Mouse (Mus musculus) liver, embryonic 15.5 days (tissue): Measurements from ENCODE around the gene Rnf114. TPM values are rescaled to one million over a fixed set of nuclear protein-coding genes. Genes with fewer than 3 reads are reported as not detected.
A peak's percentile ranks its signal among the peaks of the same experiment; 100 is the strongest.

ENCODE experiments used
- ATAC-seq: fragments of 200-750 bp; cut with Nextera tagmentation; 2 replicates; pipeline ENCODE4 v1.8.0; 2017; ENCODE audit warnings: moderate number of reproducible peaks, mild to moderate bottlenecking, moderate library complexity; ENCODE audit not compliant: insufficient read depth
- H3K27ac ChIP-seq: fragments of 300-500 bp; sonication (generic); replicated peaks from 2 replicates; pipeline ENCODE4 v1.5.1; 2015; ENCODE audit warnings: mild to moderate bottlenecking, inconsistent platforms
- H3K27me3 ChIP-seq: fragments of 300-500 bp; sonication (generic); 2 replicates; pipeline ENCODE4 v1.6.1; 2015; ENCODE audit warnings: mild to moderate bottlenecking, inconsistent platforms
- H3K36me3 ChIP-seq: fragments of 300-500 bp; sonication (generic); replicated peaks from 2 replicates; pipeline ENCODE4 v1.6.1; 2015; ENCODE audit warnings: moderate library complexity, mild to moderate bottlenecking, inconsistent platforms
- H3K4me1 ChIP-seq: fragments of 300-500 bp; sonication (generic); replicated peaks from 2 replicates; pipeline ENCODE4 v1.6.1; 2015; ENCODE audit warnings: inconsistent platforms
- H3K4me2 ChIP-seq: fragments of 300-500 bp; sonication (generic); 2 replicates; pipeline ENCODE4 v1.6.1; 2015; ENCODE audit warnings: moderate library complexity, mild to moderate bottlenecking, inconsistent platforms
- H3K4me3 ChIP-seq: fragments of 300-500 bp; sonication (generic); replicated peaks from 2 replicates; pipeline ENCODE4 v1.5.1; 2015; ENCODE audit warnings: mild to moderate bottlenecking, inconsistent platforms
- H3K9ac ChIP-seq: fragments of 300-500 bp; sonication (generic); 2 replicates; pipeline ENCODE4 v1.6.1; 2015; ENCODE audit warnings: moderate library complexity, mild to moderate bottlenecking, inconsistent platforms
- H3K9me3 ChIP-seq: fragments of 300-500 bp; sonication (generic); replicated peaks from 2 replicates; pipeline ENCODE4 v1.6.1; 2016; ENCODE audit warnings: inconsistent platforms
- WGBS: fragments of 180-500 bp; shearing (Covaris S2); methylation state at CpG from one replicate; pipeline ENCODE4 v1.1.7; 2015; ENCODE audit warnings: mixed read lengths; ENCODE audit not compliant: insufficient replicate concordance; 5-methylcytosine and 5-hydroxymethylcytosine counted together
- polyA plus RNA-seq: library from polyadenylated mRNA; unstranded; fragments of >200 nt; fragmentation: Nextera tagmentation; extraction: Ambion mirVana; gene quantifications from 2 replicates; pipeline ENCODE4 v1.2.1, GENCODE M21; 2015

Rnf114 gene
- polyA plus RNA-seq, 1 experiment from 2014 or later, result 35.3 TPM

- H3K4me2 ChIP-seq, result no peak overlapping the region
- H3K9me3 ChIP-seq, result no peaks in the 10 kb centered on the region
- H3K36me3 ChIP-seq, result peaks cover 31% of the 10 kb centered on the region
- H3K27ac ChIP-seq, result no peak overlapping the region
- no peaks in the 10 kb centered on the region for H3K27me3 ChIP-seq
- WGBS, result 85% methylated on average over 6 of the region's 6 CpGs
- no peak overlapping the region for H3K4me3 ChIP-seq
- H3K9ac ChIP-seq, result no peak overlapping the region
- H3K4me1 ChIP-seq, result peaks cover 37% of the 10 kb centered on the region
- no peak for ATAC-seq
Observed at GRCm38 (mm10) chr2:167487551-167487950, 4.9 kb upstream of the Rnf114 start.

- no peaks in the 10 kb centered on the region for H3K9me3 ChIP-seq
- no peak overlapping the region for H3K4me2 ChIP-seq
- 82% methylated on average over 6 of the region's 6 CpGs for whole genome bisulfite sequencing
- no peak overlapping the region for H3K9ac ChIP-seq
- ATAC-seq, result no peak
- H3K4me3 ChIP-seq, result no peak overlapping the region
- peaks cover 37% of the 10 kb centered on the region for H3K4me1 ChIP-seq
- peaks cover 26% of the 10 kb centered on the region for H3K36me3 ChIP-seq
- H3K27ac ChIP-seq, result no peak overlapping the region
- no peaks in the 10 kb centered on the region for H3K27me3 ChIP-seq
Observed at GRCm38 (mm10) chr2:167487994-167488393, 4.5 kb upstream of the Rnf114 start.

- 65% methylated on average over 4 of the region's 4 CpGs for WGBS
- Histone ChIP-seq H3K4me1 (peaks cover 47% of the 10 kb centered on the region), H3K9me3 (no peaks in the 10 kb centered on the region), H3K36me3 (peaks cover 4% of the 10 kb centered on the region), H3K27me3 (no peaks in the 10 kb centered on the region), H3K4me3 (peak overlapping the region; percentile 100), H3K9ac (peak overlapping the region; percentile 94), H3K4me2 (peak overlapping the region; percentile 88), H3K27ac (no peak overlapping the region)
- no peak for ATAC-seq
Observed at GRCm38 (mm10) chr2:167490813-167491525, 1.5 kb upstream of the Rnf114 start.

- H3K27ac ChIP-seq, result peak within 1 kb of the TSS; percentile 95
- peak within 1 kb of the TSS; percentile 100 for H3K4me3 ChIP-seq
- peak within 1 kb of the TSS; percentile 88 for H3K4me2 ChIP-seq
- ATAC-seq, result peak; percentile 94
- H3K36me3 ChIP-seq, result peaks cover 4% of the 10 kb centered on the region; the same call in 1 of the 2 replicates
- H3K27me3 ChIP-seq, result no peaks in the 10 kb centered on the region
- H3K9ac ChIP-seq, result peak within 1 kb of the TSS; percentile 94
- no peaks in the 10 kb centered on the region for H3K9me3 ChIP-seq
- peaks cover 35% of the 10 kb centered on the region for H3K4me1 ChIP-seq
- 1% methylated on average over 63 of the region's 63 CpGs for WGBS
Observed at GRCm38 (mm10) chr2:167492713-167493636, 530 bp downstream of the Rnf114 start, which contains the start of gene Spata2. TSS of gene Spata2 (minus strand) at chr2:167492887.

GRCm38 (mm10) chr2:167496437-167496836 lies 4.0 kb downstream of the Rnf114 start:
- Histone ChIP-seq H3K4me2 (no peak overlapping the region), H3K9me3 (no peaks in the 10 kb centered on the region), H3K4me3 (no peak overlapping the region), H3K27ac (no peak overlapping the region), H3K9ac (no peak overlapping the region), H3K27me3 (no peaks in the 10 kb centered on the region), H3K36me3 (no peaks in the 10 kb centered on the region), H3K4me1 (peaks cover 19% of the 10 kb centered on the region)
- WGBS, result 58% methylated on average over 7 of the region's 7 CpGs
- no peak for ATAC-seq

- no peaks in the 10 kb centered on the region for H3K27me3 ChIP-seq
- H3K4me2 ChIP-seq, result no peak overlapping the region
- no peaks in the 10 kb centered on the region for H3K36me3 ChIP-seq
- peaks cover 14% of the 10 kb centered on the region for H3K4me1 ChIP-seq
- 51% methylated on average over 5 of the region's 5 CpGs for WGBS
- no peak overlapping the region for H3K4me3 ChIP-seq
- no peak for ATAC-seq
- no peak overlapping the region for H3K27ac ChIP-seq
- H3K9me3 ChIP-seq, result no peaks in the 10 kb centered on the region
- H3K9ac ChIP-seq, result no peak overlapping the region
Observed at GRCm38 (mm10) chr2:167497272-167497671, 4.8 kb downstream of the Rnf114 start.

- peak; percentile 63 for ATAC-seq
- H3K9ac ChIP-seq, result peak overlapping the region; percentile 90
- 32% methylated on average over 13 of the region's 13 CpGs for WGBS
- H3K4me3 ChIP-seq, result peak overlapping the region; percentile 95
- H3K36me3 ChIP-seq, result peaks cover 13% of the 10 kb centered on the region
- peak overlapping the region; percentile 94 for H3K4me2 ChIP-seq
- H3K4me1 ChIP-seq, result peaks cover 47% of the 10 kb centered on the region
- no peaks in the 10 kb centered on the region for H3K27me3 ChIP-seq
- H3K9me3 ChIP-seq, result no peaks in the 10 kb centered on the region
- peak overlapping the region; percentile 87 for H3K27ac ChIP-seq
Observed at GRCm38 (mm10) chr2:167502554-167503252, 10.3 kb downstream of the Rnf114 start.

- Histone ChIP-seq H3K4me1 (peaks cover 47% of the 10 kb centered on the region), H3K4me3 (peak overlapping the region; percentile 95), H3K36me3 (peaks cover 20% of the 10 kb centered on the region), H3K27ac (peak overlapping the region; percentile 87), H3K4me2 (peak overlapping the region; percentile 94), H3K9ac (peak overlapping the region; percentile 90), H3K27me3 (no peaks in the 10 kb centered on the region), H3K9me3 (no peaks in the 10 kb centered on the region)
- peak; percentile 75 for ATAC-seq
- under 1% methylated on average over 85 of the region's 85 CpGs for WGBS
Observed at GRCm38 (mm10) chr2:167503253-167503895, 10.9 kb downstream of the Rnf114 start.

GRCm38 (mm10) chr2:167503896-167504349 lies 11.5 kb downstream of the Rnf114 start:
- H3K9ac ChIP-seq, result peak overlapping the region; percentile 90
- H3K4me3 ChIP-seq, result peak overlapping the region; percentile 95
- no peaks in the 10 kb centered on the region for H3K9me3 ChIP-seq
- H3K27ac ChIP-seq, result peak overlapping the region; percentile 87
- peak overlapping the region; percentile 94 for H3K4me2 ChIP-seq
- 1% methylated on average over 32 of the region's 32 CpGs for WGBS
- peak; percentile 42 for ATAC-seq
- H3K36me3 ChIP-seq, result peaks cover 26% of the 10 kb centered on the region
- peaks cover 47% of the 10 kb centered on the region for H3K4me1 ChIP-seq
- no peaks in the 10 kb centered on the region for H3K27me3 ChIP-seq

GRCm38 (mm10) chr2:167505127-167505526 lies 12.7 kb downstream of the Rnf114 start:
- Histone ChIP-seq H3K36me3 (peaks cover 33% of the 10 kb centered on the region), H3K4me1 (peaks cover 53% of the 10 kb centered on the region), H3K27ac (peak overlapping the region; percentile 87), H3K4me2 (peak overlapping the region; percentile 94), H3K9me3 (no peaks in the 10 kb centered on the region), H3K9ac (peak overlapping the region; percentile 90), H3K27me3 (no peaks in the 10 kb centered on the region), H3K4me3 (peak overlapping the region; percentile 95)
- peak; percentile 23; the same call in 1 of the 2 replicates for ATAC-seq
- 26% methylated on average over 3 of the region's 3 CpGs for WGBS
